Mouse (Mus musculus): ENCODE results near the gene Hdac7.

DNA sequence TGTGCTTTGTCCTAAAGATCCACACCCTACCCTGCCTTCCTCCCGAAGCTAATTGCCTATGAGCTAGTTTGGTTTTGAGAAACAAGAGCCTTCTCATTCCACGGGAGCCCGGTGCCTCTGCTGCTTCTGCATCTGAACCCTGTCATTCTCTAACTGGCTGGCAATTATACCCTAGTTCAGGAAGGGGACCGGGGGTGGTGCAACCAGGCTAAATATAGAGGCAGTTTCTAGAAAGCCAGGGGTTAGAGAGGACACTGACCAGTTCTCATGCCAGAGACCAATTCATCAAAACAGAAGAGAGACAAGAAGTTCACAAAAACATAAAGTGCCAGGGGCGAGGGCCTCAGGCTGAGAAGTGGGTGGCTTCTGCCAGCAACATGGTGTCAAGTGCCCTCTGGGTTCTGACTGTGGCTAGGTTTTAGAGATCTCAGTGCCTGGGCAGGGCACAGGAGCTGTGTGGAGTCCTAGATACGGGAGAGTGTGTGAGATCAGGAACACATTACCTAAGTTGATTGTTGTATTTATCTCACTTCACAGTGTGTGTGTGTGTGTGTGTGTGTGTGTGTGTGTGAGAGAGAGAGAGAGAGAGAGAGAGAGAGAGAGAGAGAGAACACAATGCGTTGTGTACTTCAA lies 34.5 kb upstream of the Hdac7 start:
- TF ChIP-seq POLR2A (IDR thresholded peaks at IDR 0.05; ENCODE audit: low read depth, low read length) (no peak), EP300 (IDR thresholded peaks at IDR 0.05; ENCODE audit: low read length) (no peak), ETS1 (conservative IDR thresholded peaks at IDR 0.05; ENCODE audit: low read depth, low read length) (no peak), CTCF (conservative IDR thresholded peaks at IDR 0.05 in 1 of 2, IDR thresholded peaks at IDR 0.05 in 1 of 2; ENCODE audit: low read depth in 2 of 2, low read length in 2 of 2) (no peak)

Measured in CH12.LX (cell line).